Mouse (Mus musculus) lung, adult 2 months (tissue): ENCODE measurements around the gene Icam5. TPM values are rescaled to one million over a fixed set of nuclear protein-coding genes. Genes with fewer than 3 reads are reported as not detected.
A peak's percentile ranks its signal among the peaks of the same experiment; 100 is the strongest.
"Not testable (repeated sequence)": the region's sequence is repeated elsewhere in the genome, so short reads cannot be mapped to it uniquely, and the experiment has no call there.

ENCODE experiments used
- DNase-seq: peaks from one replicate; pipeline ENCODE4 v3.0.0; 2022
- H3K4me1 ChIP-seq: fragments of 200-500 bp; 2 replicates; pipeline ENCODE4 v1.6.1; 2011; ENCODE audit warnings: low read length; ENCODE audit not compliant: control insufficient read depth, insufficient read depth
- H3K4me3 ChIP-seq: fragments of 200-500 bp; replicated peaks from 2 replicates; pipeline ENCODE3; 2011; ENCODE audit warnings: low read depth, mild to moderate bottlenecking, control low read depth, low read length; ENCODE audit errors: extremely low read depth
- CTCF ChIP-seq: fragments of 200-500 bp; IDR thresholded peaks from 2 replicates; pipeline ENCODE4 v1.5.1; 2011; ENCODE audit warnings: mild to moderate bottlenecking, low read length, control low read depth; ENCODE audit not compliant: insufficient read depth
- POLR2A ChIP-seq: fragments of 200-500 bp; IDR thresholded peaks from 2 replicates; pipeline ENCODE4 v1.6.1; 2011; ENCODE audit warnings: low read depth, mild to moderate bottlenecking, control low read depth, low read length, borderline replicate concordance; ENCODE audit errors: extremely low read depth
- WGBS: fragments of 180-500 bp; shearing (Covaris S2); methylation state at CpG from one replicate; pipeline ENCODE4 v1.1.7; 2018; 5-methylcytosine and 5-hydroxymethylcytosine counted together
- polyA plus RNA-seq: library from polyadenylated mRNA; depleted of rRNA; stranded (reverse); fragments of >200 nt; gene quantifications from 2 replicates; pipeline ENCODE4 v1.2.3, GENCODE M21; 2012

Icam5 gene
- polyA plus RNA-seq, 1 experiment: 0.77 TPM

- TF ChIP-seq POLR2A: no peak
- no peak for TF ChIP-seq CTCF
- 89% methylated on average over 8 of the region's 8 CpGs for whole genome bisulfite sequencing
- H3K4me3 ChIP-seq: no peak overlapping the region
- H3K4me1 ChIP-seq: no peaks in the 10 kb centered on the region; the same call in 1 of the 2 replicates
- no peak for DNase-seq
Observed at GRCm38 (mm10) chr9:20997065-20997464, 34.8 kb upstream of the Icam5 start.

GRCm38 (mm10) chr9:20998337-20998736 lies 33.5 kb upstream of the Icam5 start:
- not testable (repeated sequence) for DNase-seq, H3K4me3 ChIP-seq, H3K4me1 ChIP-seq
- 52% methylated on average over 1 of the region's 1 CpGs for WGBS

DNA sequence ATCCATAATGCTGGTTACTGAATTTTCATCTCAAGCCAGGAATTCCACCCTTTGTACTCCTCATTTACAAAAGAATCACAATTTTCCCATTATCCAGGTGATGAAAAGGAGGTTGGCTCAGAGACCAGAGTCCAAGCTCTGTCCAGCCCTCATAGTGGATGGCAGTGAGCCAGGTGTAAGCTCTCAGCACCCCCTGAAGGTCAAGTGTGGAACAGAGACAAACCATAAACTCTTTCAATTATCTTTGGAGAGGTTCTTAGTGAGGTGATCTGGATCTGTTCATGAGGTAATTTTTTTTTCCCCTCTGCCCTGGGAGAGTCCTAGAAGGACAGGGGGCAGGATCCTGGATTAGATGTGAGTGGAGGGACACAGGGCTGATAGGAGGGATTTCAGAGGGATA lies 31.1 kb upstream of the Icam5 start:
- no peaks in the 10 kb centered on the region for H3K4me1 ChIP-seq
- TF ChIP-seq CTCF (peak; percentile 46; the same call in 1 of the 2 replicates), POLR2A (no peak)
- no peak for DNase-seq
- H3K4me3 ChIP-seq: no peak overlapping the region

- DNase-seq: no peak
- Histone ChIP-seq H3K4me1 (no peaks in the 10 kb centered on the region), H3K4me3 (no peak overlapping the region)
- no peak for TF ChIP-seq CTCF
- no peak for TF ChIP-seq POLR2A
- 50% methylated on average over 6 of the region's 6 CpGs for WGBS
Observed at GRCm38 (mm10) chr9:21001651-21002200, 30.1 kb upstream of the Icam5 start.

DNA sequence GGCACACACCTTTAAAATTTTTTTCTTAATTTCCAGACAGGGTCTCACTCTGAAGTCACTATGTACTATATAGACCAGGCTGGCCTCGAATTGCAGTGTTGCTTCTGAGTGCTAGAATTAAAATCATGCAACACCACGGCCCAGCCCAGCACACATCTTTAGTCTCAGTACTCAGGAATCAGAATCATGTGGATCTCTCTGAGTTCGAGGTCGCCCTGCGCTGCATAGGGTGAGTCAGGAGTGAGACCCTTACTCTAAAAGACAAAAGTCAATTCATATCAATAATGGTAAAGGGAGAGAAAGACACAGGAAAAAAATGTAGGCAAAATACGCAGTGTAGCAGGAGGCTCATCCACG lies 29.6 kb upstream of the Icam5 start:
- WGBS: 7% methylated on average over 7 of the region's 7 CpGs
- H3K4me1 ChIP-seq: no peaks in the 10 kb centered on the region
- H3K4me3 ChIP-seq: peak overlapping the region; percentile 79
- DNase-seq: no peak
- no peak for TF ChIP-seq CTCF
- no peak for TF ChIP-seq POLR2A

- no peaks in the 10 kb centered on the region for H3K4me1 ChIP-seq
- DNase-seq: peak; percentile 88
- peak within 1 kb of the TSS; percentile 79 for H3K4me3 ChIP-seq
- under 1% methylated on average over 72 of the region's 72 CpGs for WGBS
- TF ChIP-seq CTCF (no peak), POLR2A (peak; percentile 84)
Observed at GRCm38 (mm10) chr9:21002627-21003551, 29.0 kb upstream of the Icam5 start, which contains the start of gene Mrpl4. Gene Mrpl4 (plus strand): TSS chr9:21002738.

GRCm38 (mm10) chr9:21007313-21007952 lies 24.4 kb upstream of the Icam5 start:
- WGBS: 93% methylated on average over 10 of the region's 10 CpGs
- DNase-seq: no peak
- TF ChIP-seq CTCF (no peak), POLR2A (no peak)
- peaks cover 12% of the 10 kb centered on the region for H3K4me1 ChIP-seq
- no peak overlapping the region for H3K4me3 ChIP-seq

- Histone ChIP-seq H3K4me3 (no peak overlapping the region), H3K4me1 (peaks cover 13% of the 10 kb centered on the region)
- DNase-seq: no peak
- 80% methylated on average over 7 of the region's 7 CpGs for WGBS
- TF ChIP-seq POLR2A: no peak
- TF ChIP-seq CTCF: no peak
Observed at GRCm38 (mm10) chr9:21008007-21008406, 23.9 kb upstream of the Icam5 start.

DNA sequence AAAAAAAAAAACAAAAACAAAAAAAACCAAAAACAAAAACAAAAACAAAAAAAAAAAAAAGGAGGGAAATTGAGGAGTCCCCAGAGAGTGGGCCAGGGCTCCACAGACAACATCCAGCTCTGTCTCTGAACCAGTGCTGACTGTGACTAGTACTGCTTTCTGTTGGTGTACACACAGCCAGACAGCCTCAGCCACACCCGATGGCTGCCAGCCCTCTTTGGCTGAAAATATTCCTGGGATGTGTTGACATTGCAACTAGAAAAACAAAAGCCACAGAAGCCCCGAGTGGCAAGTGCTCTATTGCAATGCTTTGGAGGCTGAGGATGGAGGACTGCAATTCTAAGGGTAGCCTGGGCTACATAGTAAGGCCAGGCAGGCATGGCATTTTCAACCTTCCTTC lies 21.5 kb upstream of the Icam5 start:
- no peak overlapping the region for H3K4me3 ChIP-seq
- peaks cover 19% of the 10 kb centered on the region for H3K4me1 ChIP-seq
- DNase-seq: peak; percentile 47
- TF ChIP-seq POLR2A (no peak), CTCF (no peak)
- WGBS: 9% methylated on average over 2 of the region's 2 CpGs

- DNase-seq, H3K4me3 ChIP-seq: not testable (repeated sequence)
- 59% methylated on average over 9 of the region's 9 CpGs for WGBS
- H3K4me1 ChIP-seq: peaks cover 19% of the 10 kb centered on the region
Observed at GRCm38 (mm10) chr9:21010939-21011541, 20.8 kb upstream of the Icam5 start.
